Mouse (Mus musculus): Measurements from ENCODE around the gene Dusp1. TPM values are rescaled to one million over a fixed set of nuclear protein-coding genes. Genes with fewer than 3 reads are reported as not detected.
A peak's percentile ranks its signal among the peaks of the same experiment; 100 is the strongest.

The Dusp1 gene
- polyA plus RNA-seq, 1 experiment: 75.0 TPM

DNA sequence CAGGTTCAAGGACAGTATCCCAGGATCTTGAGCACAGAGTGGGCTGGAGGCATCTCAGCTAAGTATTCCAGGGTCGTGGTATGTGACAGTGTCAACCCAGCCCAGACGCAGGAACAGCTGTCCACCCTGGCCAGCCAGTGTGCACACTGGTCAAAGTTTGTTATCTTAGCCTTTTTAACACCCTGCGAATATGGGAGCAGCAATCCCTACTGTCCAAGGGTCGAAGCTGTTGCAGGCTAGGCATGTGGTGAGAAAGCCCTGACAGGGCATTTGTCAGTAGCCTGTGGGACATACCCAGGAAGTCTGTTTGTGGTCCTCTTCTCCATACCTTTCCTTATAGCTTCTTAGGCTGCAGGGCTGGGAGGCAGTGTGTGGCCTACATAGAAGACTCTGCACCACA lies 22.1 kb upstream of the Dusp1 start:
- no peak for DNase-seq (ENCODE audit: low spot score)

DNA sequence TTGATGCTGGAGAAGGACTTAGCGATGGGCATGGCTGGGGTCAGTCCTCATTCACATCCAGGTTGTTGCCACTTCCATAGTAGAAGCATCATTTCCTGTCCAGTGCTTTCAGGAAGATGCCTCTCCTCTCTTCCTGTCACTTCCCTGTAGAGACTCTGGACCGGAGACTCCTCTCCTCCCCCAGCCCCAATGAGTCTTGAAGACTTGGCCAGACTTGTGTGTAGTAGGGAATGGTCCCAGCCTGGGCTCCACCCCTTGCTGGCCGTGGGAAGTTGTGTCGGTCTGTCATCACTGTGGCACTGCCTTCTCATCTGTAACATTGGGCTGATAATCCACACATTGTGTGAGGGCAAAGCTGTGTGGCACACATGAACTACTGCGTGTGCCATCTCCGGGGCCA lies 21.7 kb upstream of the Dusp1 start:
- no peak for DNase-seq (ENCODE audit: low spot score)

DNA sequence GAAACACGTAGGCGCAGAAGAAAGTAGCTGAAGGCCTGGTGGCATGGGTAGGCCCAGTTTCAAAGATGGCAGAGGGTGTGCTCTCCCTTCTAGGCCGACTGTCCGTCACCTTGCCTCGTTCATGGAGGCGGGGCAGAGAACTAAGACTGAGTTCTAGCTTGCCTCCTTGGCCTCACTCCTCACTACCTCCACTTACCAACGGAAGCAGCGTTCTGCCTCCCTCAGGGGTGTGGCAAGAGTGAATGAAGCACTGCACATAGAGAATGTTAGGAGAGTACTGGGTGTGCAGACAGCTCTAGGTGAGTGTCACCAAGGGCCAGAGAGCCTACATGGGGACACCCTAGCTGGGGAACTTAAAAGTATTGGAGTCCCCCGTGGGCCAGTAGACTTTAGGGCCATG lies 21.1 kb upstream of the Dusp1 start:
- DNase-seq (ENCODE audit: low spot score): no peak

DNA sequence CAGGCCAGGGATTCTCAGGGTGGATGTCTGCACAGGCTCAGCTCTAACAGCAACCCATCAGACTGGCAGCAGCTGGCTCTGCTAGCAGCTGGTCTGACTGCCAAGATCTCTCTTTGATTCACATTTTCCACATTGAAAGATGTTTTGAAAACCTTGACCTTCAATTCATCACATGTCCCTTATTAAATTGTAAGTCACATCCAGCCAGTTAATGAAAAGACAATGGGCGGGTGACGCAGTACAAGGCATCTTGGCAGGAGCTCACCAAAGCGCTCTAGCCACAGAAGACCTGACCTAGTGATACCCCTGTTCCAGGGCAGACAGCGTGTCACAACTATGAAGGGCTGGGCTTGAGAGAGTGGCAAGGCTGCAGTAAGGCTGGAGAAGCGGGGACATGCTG lies 20.4 kb upstream of the Dusp1 start:
- no peak for DNase-seq (ENCODE audit: low spot score)

DNA sequence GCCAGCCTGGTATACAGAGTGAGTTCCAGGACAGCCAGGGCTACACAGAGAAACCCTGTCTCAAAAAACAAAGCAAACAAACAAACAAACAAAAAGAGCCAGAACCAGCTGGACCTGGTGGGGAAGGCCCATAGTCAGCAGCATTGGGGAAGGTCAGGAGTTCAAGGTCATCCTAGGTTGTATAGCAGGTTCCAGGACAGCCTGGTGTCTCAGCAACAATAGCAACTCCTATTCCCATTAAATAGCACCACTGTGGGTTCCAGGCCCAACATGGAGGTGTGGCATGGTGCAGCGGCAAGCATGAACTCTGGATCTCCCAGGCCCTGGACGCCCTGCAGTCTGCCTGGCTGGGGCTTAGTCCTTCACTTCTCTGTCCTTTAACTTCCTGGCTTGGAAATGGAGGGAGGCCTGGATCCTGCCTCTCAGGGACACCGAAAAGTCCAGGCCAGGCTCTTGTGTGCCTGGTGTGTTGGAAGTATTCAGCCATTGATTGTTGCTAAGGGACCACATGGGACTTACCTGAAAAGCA lies 19.0 kb upstream of the Dusp1 start:
- DNase-seq (ENCODE audit: low spot score): no peak

DNA sequence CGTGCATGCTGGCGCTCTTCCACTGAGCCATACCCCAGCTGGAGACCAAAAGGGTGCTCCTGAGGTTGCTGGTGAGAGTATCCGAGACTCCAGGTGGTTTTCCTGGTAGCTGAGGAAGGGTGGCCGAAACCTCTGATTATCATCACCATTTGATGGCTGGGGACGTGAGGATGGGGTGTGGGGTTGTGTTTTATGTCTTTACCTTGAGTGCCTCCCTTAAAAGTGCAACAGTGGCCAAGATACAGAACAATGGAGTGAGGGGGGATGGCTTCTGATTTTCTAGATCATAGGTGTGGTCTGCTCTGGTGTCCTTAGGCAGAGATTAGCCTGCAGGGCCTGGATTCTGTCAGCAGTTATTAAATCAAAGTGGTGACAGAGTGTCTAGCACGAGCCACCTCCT lies 17.5 kb upstream of the Dusp1 start:
- DNase-seq (ENCODE audit: low spot score): no peak

DNA sequence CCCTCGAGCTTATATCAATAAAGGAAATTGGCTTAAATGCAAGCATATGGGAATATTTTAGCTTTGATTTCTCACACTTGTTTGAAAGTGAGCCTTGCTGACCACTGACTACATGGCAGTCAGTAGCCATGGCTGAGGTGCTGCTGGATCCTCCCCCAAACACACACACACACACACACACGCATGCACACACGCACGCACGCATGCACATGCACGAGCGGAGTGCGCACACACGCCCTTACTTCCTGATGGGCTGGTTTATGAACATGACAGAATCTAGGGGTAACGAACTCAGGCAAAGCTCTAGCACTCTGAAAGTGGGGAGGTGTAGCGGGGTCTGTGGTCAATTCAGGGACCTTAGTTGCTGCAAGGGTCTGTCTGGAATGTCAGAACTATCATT lies 16.8 kb upstream of the Dusp1 start:
- DNase-seq (ENCODE audit: low spot score): no peak

DNA sequence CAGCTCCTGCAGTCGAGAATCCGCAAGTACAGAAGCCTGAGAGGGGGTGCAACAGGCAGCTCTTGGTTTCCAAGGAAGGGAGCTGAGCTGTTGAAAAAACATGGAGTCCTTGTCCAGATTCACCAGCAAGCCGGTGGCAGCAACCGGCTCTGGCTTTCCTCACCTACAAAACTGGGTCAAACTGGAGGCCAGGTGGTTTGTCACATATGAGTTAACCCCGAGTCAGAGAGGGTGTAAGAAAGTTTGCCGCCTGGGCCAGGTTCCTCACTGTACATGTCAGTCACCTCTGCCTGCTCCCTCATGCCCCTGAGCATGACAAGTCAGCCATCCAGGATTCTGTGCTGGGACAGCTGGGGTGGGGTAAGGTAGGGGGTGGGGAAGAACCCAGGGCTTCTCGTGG lies 16.2 kb upstream of the Dusp1 start:
- DNase-seq (ENCODE audit: low spot score): no peak

DNA sequence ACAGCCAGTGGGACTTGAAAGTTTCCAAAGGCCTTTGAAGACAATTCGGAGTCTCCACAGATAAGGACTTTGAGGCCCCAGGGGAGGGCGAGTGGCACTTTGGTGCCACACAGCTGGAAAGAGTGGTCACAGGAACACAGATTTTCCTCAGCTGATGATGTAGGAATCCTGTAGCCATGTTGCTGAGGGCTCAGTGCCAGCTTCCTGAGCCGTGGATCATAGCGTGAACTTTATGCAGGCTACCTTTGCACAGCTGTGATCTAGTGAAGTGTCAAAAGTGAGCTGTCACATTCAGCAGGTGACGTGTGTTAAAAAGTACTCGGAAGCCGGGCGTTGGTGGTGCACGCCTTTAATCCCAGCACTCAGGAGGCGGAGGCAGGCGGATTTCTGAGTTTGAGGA lies 15.4 kb upstream of the Dusp1 start:
- no peak for DNase-seq (ENCODE audit: low spot score)

DNA sequence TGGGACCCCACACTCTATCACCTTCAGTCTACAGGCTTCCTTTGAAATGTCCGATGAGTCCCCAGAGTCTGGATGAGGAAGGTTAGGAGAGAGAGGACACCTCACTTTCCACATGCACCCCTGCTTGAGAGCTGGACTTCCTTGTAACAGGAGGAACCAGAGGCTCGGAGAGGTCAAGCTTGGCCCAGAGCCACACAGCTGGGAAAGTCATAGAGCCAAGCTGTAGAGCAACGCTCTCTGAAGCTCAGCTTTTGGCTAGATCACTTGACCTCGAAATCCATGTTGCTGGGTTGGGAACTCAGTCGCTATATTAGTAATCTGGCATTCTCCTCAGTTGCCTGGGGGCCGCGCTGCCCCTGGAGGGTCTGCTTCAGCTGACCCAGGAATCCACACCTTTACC lies 14.9 kb upstream of the Dusp1 start:
- no peak for DNase-seq (ENCODE audit: low spot score)

DNA sequence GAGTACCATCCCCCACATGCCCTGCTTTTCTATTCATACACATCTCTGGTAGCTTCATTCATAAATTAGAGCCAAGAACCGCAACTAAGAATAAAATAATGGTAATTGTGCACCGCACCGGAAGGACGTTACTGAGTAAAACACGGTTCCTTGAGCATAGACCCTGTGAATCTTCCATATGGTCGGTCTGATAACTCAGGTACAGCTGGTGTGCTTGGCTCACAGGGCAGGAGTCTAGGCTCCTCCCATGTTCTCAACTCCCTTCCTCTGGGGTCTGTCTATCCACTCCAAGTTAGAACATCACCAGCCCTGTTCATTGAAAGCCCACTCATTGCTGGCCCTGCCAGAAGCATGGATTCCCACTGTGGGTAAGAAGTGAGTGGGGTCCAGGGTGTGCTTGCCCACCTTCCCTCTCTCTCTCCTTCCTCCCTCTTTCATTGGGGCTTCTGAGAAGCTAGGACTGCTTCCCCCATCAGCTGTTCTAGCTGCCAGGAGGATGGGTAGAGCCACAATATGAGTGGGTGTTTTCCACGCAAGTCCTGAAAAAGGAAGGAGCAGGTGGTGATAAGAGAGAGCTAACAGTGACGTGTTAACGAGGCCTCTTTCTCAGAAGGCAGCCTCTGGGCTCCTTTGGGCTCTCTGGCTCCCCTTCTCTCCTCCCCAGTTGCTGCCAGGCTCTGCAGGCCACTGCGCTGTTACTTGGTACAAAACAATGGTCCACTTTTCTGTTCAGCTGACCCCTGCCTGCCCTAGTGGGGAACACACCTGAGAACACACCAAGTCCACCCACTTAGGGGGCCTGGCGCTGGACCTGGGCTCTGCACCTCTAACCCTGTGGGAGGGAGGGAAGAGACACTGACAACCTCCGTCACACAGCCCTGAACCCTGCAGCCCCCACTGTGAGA lies 14.1 kb upstream of the Dusp1 start:
- no peak for DNase-seq (ENCODE audit: low spot score)

DNA sequence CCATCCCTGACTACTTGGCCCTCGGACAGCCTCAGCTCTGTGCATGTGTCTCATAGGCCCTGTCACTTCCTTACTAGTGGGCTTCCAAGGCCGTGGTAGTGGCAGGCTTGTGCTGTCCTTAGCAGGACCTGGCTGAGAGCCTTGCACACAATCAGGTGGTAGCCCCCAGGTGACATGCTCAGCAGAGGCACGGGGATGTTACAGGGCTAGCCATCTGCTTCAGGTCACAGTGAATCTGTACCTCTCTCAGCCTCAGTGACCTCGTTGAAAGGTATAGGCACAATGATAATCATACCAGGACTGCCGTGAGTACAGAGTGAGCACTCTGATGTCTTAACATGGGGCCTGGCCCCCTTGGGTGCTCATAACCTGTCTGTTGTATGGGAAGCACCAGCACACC lies 12.8 kb upstream of the Dusp1 start:
- DNase-seq (ENCODE audit: low spot score): no peak

DNA sequence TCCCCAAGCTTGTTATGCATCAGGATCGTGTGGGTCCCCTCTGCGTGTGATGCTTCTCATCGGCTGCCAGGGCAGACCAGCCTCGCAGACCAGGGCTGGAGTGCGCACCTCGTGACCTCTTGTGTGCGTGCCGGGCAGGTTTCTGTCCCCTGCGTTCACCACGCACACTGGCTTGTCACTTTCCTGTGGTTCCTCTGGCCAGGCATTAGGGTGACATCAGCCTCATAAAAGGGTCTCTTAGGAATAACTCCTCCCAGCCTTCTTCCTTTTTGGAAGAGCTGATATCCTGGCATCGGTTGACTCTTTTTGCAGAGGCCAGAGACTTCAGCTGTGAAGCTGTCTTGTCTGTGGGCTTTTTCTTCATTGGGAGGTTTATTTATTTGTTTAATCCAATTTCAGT lies 12.2 kb upstream of the Dusp1 start:
- DNase-seq (ENCODE audit: low spot score): no peak

DNA sequence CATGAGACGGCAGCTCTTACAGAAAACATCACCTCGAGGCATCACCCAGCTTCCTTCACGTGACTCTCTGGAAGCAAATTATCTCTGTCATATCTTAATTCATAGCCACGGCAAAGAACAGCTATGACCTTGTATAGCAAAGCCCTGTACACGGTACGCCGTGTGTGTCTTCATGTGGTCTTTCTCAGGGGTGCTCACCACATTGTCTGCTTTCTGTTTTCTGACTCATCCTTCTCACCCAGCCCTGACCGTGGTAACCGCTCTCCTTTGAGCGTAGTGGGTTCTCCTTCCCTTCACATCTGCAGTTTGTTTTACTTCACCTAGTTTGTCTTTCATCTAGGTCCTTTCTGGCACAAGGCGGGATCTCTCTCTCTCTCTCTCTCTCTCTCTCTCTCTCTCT lies 10.3 kb upstream of the Dusp1 start:
- no peak for DNase-seq (ENCODE audit: low spot score)

DNA sequence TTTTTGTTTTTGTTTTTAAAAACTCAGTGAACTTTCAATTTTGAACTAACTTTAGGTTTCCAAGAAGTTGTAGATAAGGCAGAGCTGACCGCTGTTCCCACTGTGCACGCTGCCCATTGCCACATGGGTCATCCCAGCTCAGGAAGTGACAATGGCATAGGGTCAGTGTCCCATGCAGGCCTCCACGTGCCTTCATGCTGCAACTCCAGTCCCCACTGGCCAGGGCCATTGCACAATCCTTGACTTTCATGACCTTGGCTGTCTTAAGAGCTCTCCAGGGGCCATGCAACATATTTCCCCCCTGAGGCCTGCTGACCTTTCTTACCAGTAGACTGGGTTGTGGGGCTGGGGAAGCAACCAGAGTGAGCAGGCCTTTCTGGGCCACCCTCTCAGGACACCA lies 9.4 kb upstream of the Dusp1 start:
- no peak for DNase-seq (ENCODE audit: low spot score)

DNA sequence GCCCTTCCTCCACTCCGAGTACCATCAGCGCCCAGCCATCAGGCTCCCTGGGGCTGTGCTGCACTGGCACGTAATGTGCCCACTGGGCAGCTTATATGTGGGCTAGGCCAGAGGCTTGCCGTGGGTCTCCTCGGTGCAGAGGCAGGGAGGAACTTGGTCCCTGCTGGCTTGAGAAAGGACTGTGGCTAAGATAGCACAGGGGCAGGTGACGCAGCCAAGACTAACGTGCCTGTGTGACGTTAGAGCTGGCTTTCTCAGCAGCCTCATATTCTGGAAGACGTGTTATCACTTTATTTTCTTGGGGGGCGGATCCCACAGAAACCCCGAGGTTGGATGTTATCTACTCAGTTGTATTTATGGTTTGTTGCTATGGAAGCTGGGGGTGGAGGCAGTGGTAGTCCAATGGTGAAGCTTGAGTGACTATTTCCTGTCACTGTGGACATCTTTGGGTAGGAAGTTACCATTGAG lies 8.8 kb upstream of the Dusp1 start:
- no peak for DNase-seq (ENCODE audit: low spot score)

DNA sequence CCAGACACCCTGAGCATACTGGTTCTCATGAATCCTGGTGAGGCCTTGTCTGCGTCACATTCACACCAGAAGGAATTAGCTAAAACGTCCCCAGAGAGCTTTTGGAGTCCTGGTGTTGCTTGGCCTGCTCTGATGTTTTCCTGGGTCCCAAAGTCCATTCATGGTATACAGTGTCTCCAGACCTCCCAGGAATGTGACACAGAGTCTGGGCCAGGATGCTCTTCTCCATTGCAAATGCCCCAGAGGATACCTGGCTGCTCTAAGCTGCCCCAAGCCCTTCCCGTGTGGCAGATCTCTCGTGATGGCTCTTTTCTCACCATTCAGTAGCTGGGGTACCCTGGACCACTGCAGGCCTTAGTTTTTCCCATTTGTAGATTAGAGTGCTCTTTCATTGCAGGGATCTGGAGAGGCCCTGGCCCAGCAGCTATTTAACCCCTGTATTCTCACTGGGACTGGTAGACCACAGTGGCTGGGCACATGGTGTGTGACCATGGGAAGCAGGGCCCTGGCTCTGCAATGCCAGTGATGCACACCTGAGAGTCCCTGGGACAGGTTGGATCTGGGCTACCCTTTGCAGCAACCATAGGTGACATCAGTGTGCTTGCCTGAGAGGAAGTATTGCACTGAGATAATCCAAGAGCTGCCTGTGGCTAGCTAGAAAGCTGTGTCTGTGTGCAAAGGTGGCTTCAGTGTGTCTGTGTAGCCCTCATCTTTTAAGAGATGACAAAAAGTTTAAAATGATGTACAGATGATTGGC lies 7.8 kb upstream of the Dusp1 start:
- DNase-seq (ENCODE audit: low spot score): no peak

DNA sequence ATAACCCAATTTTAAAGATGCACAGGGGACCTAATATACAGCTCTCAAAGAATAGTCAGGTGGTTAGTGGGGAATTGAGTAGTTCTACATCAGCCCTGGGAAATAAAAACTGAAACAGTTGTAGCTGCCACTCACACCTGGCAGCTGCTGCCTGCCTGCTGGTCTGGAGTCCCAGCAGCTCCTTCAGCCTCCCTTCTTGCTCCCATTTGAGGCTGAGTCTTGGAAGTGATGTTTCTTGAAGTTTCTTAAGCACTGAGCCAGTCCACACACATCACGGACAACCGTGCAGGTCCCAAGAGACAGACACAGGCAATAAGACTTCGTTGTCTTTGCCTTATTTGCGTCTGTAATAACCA lies 5.9 kb upstream of the Dusp1 start:
- DNase-seq (ENCODE audit: low spot score): no peak

DNA sequence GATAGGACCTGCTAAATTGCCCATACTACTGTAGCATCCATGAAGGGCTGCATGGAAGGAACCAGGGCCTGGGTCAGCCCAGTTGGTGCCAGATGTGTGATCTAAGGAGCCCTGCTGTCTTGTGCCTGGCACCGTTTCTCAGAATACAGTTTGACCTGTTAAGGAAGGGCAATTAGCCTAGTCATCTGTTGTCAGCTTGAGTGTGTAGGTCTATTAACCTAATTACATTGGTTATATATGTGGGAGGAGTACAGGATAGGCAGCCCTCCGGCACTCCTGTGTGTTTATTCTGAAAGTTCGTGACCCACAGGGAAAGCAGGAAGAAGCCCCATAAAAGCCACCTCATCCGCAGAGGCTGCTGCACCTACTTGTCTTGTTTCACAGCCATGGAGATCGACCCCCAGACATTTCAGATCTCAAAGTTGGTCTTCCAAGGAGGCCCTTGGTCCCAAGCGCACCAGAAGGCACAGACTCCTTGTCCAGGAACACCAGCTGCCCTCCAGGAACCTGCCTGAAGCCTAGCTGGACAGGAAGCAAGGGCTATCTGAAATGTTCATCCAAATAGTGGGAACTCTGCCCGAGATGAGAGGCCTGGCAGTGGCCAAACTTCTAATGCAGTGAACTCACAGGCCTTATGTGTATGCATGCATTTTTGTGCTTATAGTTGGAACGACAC lies 5.4 kb upstream of the Dusp1 start:
- no peak for DNase-seq (ENCODE audit: low spot score)

DNA sequence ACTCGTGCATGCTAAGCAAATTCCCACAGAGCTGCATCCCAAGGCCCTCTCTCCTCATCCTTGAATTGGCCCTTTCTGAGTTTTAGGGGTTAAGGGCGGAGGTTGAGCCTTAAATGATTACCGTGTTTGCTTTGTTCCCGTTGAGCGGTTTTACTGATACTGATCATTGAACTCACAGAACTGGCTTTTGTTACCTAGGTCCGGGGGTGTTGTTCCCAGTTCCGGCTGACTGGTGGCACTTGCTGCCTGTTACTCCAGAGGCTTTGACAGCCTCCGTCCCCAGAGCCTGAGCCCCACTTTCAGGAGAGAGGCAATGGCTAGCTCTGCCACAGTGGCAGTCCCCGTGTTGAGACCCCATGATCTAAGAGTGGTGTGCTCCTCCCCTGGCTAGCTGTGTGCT lies 2.5 kb upstream of the Dusp1 start:
- DNase-seq (ENCODE audit: low spot score): no peak

DNA sequence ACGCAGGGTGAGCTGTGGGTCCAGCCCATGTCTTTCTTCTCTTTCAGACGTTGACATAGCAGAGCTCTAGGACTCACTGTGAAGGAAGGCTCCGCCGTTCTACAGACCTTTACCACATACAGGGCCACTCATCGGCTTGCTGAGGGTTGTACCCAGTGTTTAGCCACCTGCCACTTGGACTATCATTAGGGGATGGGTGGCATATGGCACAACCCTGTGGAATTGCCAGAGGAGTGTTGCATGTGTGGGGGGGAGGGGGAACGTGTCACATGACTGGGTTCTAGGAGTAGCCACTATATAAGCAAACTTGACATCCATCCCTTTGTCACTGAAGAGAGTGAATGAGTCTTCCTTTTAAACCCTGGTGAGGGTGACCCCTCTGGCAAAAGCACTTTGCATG lies 1.5 kb upstream of the Dusp1 start:
- no peak for DNase-seq (ENCODE audit: low spot score)

DNA sequence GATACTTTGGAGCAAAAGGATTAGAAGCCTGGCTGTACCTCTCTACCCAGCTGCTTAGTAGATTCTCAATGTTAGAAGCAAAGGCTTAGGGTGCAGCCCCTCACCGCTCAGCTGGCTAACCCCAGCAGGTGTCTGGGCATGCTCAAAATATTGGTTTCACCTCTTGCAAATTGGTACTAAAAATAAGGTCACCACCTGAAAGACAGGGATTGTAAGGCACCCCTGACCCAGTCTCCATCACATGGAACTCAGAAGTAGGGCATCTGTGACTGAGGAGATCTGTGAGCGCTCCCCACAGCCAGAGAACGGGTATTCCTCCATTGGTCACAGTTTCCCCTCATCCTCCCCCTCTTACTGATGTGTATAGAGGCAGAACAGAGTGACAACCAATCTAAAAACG lies 364 bp upstream of the Dusp1 start:
- no peak for DNase-seq (ENCODE audit: low spot score)

DNA sequence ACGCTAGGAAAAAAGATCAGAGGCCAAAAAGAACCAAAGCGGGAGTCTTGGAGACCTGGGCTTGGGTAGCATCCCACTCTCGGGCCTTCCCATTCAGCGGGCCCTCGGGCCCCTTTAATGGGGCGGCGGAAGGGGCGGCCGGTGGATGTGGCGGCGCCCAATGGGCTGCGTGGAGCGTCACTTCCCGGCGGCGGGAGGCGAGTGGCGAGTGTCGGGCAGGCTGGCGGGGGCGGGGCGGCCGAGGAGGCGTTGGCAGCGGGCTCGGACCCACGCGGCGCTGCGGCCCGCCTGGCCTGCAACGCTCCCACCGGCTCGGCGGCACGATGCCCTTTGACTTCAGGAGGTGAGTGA lies 663 bp downstream of the Dusp1 start, which contains the start of gene Ergic1:
Ergic1 (plus strand) TSS at position 200 of the 351 bp plus-strand sequence.
- peak; percentile 90 for DNase-seq (ENCODE audit: low spot score)
